Mouse (Mus musculus): ENCODE measurements around the gene Anxa9. TPM values are rescaled to one million over a fixed set of nuclear protein-coding genes. Genes with fewer than 3 reads are reported as not detected.
"Not testable (repeated sequence)": the region's sequence is repeated elsewhere in the genome, so short reads cannot be mapped to it uniquely, and the experiment has no call there.

Anxa9 gene
- total RNA-seq (2017): 0.64 to 1.9 TPM (median 0.78 TPM) in 3 replicates

- no peak for ATAC-seq (replicated peaks; ENCODE audit: insufficient number of reproducible peaks, low FRiP score, low TSS enrichment, poor library complexity, severe bottlenecking)
Measured at GRCm38 (mm10) chr3:95307100-95307499, at the start of gene Anxa9. Anxa9 (minus strand) TSS chr3:95307176.

DNA sequence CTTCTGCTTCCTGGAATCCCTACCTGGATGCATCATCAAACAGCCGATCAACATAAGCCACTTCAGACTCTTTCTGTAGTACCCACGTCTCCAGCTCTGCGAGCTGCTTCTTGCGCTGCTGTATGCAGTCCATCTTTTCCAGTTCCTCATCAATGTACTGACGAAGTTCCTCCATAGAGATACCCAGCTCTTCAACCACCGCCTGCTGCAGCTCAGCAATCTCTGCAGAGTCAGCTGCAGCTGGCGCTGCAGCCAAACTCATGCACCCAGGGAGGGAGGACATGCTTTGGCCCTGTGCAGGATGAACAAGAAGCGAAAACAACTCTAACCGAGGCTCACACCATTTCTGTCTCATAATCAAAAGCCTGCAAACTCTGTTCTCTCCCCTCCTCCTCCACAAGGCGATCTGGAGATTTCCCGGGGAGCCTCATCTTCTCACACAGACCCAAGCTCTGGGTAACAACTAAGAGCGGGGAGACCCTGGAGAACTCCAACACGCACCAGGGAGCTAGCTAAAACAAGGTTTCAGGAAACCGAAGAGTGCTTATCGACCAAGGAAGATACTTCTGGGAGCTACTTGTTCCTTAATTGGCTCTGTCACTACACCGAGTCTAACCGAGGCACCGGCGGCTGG is 49.1 kb upstream of the Anxa9 start:
- not testable (repeated sequence) for ATAC-seq (replicated peaks; ENCODE audit: insufficient number of reproducible peaks, low FRiP score, low TSS enrichment, poor library complexity, severe bottlenecking)

DNA sequence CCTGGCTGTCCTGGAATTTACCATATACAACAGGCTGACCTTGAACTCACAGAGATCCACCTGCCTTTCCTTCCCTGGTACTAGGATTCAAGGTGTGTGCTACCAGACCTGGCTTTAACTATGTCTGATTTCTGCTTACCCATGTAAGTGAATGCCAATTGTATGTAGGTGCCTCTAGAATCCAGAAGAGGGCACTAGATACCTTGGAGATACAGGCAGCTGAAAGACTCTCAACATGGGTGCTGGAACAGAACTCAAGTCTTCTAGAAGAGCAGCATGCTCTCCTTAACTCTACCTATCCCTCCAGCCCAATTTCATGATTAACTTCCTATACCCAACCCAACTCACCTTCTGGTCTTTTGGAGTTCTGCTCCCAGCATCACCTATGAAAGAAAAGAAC is 42.5 kb upstream of the Anxa9 start:
- peak; percentile 80; the same call in 1 of the 2 replicates for ATAC-seq (replicated peaks; ENCODE audit: insufficient number of reproducible peaks, low FRiP score, low TSS enrichment, poor library complexity, severe bottlenecking)

GRCm38 (mm10) chr3:95348343-95348742 is 41.4 kb upstream of the Anxa9 start:
- ATAC-seq (replicated peaks; ENCODE audit: insufficient number of reproducible peaks, low FRiP score, low TSS enrichment, poor library complexity, severe bottlenecking): not testable (repeated sequence)

GRCm38 (mm10) chr3:95346454-95346853 is 39.5 kb upstream of the Anxa9 start:
- no peak for ATAC-seq (replicated peaks; ENCODE audit: insufficient number of reproducible peaks, low FRiP score, low TSS enrichment, poor library complexity, severe bottlenecking)

GRCm38 (mm10) chr3:95343356-95344000 is 36.5 kb upstream of the Anxa9 start:
- not testable (repeated sequence) for ATAC-seq (replicated peaks; ENCODE audit: insufficient number of reproducible peaks, low FRiP score, low TSS enrichment, poor library complexity, severe bottlenecking)

DNA sequence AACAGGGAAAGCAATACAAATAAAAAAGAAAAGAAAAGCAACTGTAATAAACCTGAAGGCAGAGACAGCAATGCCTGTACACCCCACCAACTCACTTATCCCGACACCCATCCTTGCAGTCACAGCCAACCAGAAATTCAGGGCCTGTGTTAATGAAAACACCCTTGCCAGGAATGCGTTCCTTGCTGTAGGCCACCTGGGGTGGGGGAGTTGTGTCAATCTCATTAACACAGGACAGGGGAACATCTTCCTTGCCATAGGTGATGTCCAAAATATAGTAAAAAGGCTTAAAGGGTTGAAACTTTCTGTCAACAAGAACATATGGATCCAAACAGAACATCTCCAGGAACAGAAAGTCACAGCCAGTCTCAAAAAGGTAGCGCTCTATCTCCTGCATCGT is 31.3 kb upstream of the Anxa9 start:
- no peak for ATAC-seq (replicated peaks; ENCODE audit: insufficient number of reproducible peaks, low FRiP score, low TSS enrichment, poor library complexity, severe bottlenecking)

GRCm38 (mm10) chr3:95337345-95337744 is 30.4 kb upstream of the Anxa9 start:
- no peak for ATAC-seq (replicated peaks; ENCODE audit: insufficient number of reproducible peaks, low FRiP score, low TSS enrichment, poor library complexity, severe bottlenecking)

- ATAC-seq (replicated peaks; ENCODE audit: insufficient number of reproducible peaks, low FRiP score, low TSS enrichment, poor library complexity, severe bottlenecking): no peak
Measured at GRCm38 (mm10) chr3:95331528-95331927, 24.6 kb upstream of the Anxa9 start.

GRCm38 (mm10) chr3:95328803-95329404 is 21.9 kb upstream of the Anxa9 start:
- no peak for ATAC-seq (replicated peaks; ENCODE audit: insufficient number of reproducible peaks, low FRiP score, low TSS enrichment, poor library complexity, severe bottlenecking)

DNA sequence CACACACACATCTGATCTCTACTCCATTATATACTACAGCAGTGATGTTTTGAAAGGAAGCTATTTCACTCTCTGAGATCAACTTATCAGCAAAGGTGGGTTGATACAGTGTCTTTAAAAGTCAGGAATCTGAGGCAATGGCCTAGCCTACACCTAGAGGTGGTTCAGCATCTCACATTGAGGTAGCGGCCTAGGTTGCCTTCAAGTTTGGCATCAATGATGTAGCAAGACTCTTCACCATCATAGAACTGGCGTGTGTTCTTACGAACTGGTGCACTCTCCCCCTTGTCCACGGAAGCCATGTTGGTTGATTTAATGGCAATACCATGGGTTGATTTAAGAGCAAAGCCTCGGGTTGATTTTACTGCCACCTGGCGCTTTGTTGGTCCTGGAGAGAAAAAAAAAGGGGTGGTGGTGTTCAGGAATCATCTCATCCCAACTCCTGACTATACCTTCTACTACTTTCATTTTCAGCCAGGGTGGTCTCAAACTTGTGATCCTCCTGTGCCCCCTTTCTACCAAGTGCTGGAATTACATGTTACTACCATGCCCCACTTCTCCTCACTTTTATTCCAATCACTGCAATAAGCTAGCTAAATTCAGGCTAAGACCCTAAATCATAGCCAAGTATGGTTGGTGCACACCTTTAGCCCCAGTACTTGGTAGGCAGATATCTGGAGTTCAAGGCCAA is 17.6 kb upstream of the Anxa9 start:
- no peak for ATAC-seq (replicated peaks; ENCODE audit: insufficient number of reproducible peaks, low FRiP score, low TSS enrichment, poor library complexity, severe bottlenecking)

DNA sequence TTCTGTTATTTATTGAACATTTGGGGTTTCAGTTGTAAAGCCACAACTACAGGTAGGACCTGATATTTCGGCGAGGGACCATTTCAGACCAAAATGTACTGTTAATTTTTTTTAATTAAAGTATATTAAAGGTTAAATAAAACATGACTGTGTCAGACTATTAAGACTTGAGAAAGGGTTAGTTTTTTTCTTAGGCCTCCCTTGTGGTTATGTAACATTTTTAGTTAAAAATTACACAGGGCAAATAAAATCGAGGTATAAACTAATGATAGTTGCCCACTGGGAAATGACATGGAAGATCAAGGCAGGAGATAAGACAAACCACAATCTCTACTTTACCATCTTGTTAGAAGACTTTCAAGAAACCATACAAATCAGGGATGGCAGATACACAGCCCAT is 16.5 kb upstream of the Anxa9 start:
- ATAC-seq (replicated peaks; ENCODE audit: insufficient number of reproducible peaks, low FRiP score, low TSS enrichment, poor library complexity, severe bottlenecking): no peak

DNA sequence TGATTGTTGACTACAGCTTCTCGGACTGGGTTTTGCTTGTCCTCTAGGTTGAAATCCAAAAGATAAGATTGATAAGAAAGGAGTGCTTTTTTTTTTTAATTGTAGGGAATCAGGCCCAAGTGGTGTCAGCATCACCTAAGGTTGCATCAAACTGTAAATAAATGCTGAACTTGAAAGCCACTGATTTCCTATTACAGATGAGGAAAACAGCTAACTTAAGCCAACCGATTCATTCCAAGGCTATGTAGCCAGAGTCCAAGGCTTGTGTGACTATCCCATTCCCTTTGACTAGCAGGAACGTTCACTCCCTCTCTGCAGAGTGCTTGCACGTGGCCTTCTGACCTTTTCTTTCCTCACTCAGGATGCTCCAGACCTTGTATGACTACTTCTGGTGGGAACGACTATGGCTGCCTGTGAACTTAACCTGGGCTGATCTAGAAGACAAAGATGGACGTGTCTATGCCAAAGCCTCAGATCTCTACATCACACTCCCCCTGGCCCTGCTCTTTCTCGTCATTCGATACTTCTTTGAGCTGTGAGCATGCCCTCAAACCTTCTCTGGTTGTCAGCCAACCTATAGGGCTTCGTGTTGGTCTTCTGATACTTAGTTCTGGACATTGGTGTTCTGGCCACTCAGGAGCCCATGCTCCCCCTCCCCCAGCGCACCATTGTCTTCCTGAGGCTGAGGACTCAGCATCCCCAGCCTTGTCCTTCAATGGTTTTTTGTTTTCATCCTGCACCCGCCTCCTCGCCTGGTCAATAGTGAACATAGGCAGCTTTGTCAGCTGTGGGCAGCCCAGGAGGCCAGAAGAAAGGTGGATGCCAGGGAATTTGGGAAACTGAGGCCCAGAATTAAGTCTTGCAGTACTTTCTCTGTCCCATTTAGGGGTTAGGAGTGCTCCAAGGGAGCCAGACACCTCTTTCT is 13.0 kb upstream of the Anxa9 start:
- no peak for ATAC-seq (replicated peaks; ENCODE audit: insufficient number of reproducible peaks, low FRiP score, low TSS enrichment, poor library complexity, severe bottlenecking)

GRCm38 (mm10) chr3:95319110-95319509 is 12.1 kb upstream of the Anxa9 start:
- ATAC-seq (replicated peaks; ENCODE audit: insufficient number of reproducible peaks, low FRiP score, low TSS enrichment, poor library complexity, severe bottlenecking): no peak

GRCm38 (mm10) chr3:95318548-95318947 is 11.6 kb upstream of the Anxa9 start:
- no peak for ATAC-seq (replicated peaks; ENCODE audit: insufficient number of reproducible peaks, low FRiP score, low TSS enrichment, poor library complexity, severe bottlenecking)

DNA sequence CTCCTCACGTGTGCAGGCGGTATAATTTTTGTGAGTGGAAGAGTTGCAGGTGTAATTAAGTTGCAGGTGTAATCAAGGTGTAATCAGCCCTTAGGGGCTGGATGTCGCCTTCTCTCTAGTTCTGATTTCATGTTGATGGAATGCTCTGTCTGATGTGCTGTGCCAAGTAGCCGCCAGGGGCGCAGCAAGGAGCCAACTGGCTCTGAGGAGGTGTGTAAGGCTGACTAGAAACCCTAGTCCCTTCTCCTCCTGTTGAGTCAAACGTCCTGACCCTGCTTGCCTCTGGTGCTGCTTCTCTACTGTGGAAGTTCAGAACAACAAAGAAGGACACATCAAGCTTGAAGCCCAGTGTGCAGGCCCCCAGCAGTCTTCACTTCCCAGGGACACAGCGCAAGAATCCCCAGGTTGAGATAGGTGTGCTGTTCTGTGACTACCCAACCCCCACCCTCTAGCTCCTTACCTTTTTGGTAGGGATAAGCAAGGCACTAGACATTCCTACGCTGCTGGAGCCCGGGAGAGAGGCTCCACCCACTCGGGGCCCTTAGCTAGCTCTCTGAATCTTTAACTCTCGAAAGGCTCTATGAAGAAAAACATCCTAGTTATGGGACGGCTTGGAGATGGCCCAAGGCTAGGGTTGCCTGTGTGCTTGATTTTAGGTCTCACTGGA is 10.6 kb upstream of the Anxa9 start:
- 0 out of 2 replicates have a peak, but pooled peaks have one; percentile 20 for ATAC-seq (replicated peaks; ENCODE audit: insufficient number of reproducible peaks, low FRiP score, low TSS enrichment, poor library complexity, severe bottlenecking)

DNA sequence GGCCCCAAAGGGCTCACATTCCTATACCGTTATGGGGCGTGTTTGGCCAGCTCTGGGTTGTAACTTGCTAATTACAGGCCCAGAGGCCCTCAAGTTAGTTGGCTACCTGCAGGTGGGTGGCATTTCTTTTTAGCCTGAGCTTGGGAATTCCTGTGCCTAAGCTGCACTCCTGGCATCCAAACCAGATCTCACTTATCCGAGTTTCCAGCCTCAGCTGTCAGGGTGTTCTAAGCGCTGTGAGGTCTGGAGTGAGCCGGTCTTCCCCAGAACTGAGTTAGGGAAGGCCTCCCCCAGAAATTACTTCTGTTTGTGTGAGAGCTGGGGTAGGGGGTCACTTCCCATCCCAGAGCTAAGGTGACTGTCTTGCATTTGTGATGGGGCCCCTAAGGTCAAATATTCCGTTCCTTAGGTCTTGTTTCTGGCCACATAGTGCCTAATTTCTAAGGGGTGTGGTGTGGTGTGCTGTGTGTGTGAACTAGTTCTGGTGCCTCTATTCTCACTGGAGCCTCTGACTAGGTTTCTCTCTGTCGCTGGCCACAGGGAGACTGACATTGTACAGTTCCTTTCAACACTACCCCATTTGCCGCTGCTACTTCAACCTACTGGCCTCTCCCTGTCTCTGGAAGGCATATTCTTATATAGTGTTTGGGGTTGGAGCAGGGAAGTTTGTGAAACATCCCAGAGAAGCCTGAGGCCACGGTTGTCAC is 9.0 kb upstream of the Anxa9 start:
- no peak for ATAC-seq (replicated peaks; ENCODE audit: insufficient number of reproducible peaks, low FRiP score, low TSS enrichment, poor library complexity, severe bottlenecking)
